Mouse (Mus musculus): Measurements from ENCODE around the gene Ntm. TPM values are rescaled to one million over a fixed set of nuclear protein-coding genes. Genes with fewer than 3 reads are reported as not detected.

Ntm gene
- polyA plus RNA-seq, 1 experiment: 1.3 TPM

DNA sequence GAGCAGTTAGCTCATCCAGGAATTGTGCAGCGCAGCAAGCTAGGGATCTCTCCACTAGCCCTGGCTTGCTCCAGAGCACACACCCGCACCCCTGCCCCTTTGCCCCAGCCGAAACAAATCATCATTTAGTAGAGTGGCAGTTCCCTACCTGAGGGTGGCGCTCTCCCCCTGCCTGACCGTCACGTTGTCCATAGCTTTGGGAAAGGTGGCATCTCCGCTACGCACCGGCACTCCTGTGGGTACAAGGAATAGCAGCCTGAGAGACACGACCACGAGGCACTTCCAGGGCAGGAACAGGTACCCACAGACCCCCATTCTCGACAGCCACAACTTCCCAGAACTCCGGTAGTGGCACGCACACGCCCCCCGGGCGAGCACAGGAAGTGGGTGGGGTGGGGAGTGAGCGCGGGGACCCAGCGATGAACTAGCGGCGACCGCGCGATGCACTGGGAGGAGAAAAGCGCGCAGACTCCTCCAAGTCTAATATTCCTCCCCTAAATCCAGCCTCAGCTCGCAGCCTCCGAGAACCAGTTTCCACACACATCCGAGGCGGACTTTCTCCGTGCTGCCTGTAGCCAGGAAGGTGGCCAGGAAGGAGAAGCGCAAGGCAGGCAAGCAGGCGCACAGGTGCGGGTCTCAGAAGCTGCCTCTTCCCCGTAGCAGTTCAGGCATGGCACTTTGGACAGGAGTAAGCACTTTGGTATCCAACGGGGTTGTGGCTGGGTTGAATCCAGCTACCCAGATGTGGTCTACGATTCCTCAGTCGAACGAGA lies 551.3 kb downstream of the Ntm start:
- TF ChIP-seq POLR2A (IDR thresholded peaks at IDR 0.05; ENCODE audit: borderline replicate concordance, control insufficient read depth, low read depth, low read length): no peak
- TF ChIP-seq CTCF (IDR thresholded peaks at IDR 0.05; ENCODE audit: control insufficient read depth, insufficient read depth, low read length): no peak
- 1% methylated on average over 40 of the region's 40 CpGs for WGBS
- no peak overlapping the region for H3K4me3 ChIP-seq (replicated peaks; ENCODE audit: control insufficient read depth, low read depth, low read length)
- H3K4me1 ChIP-seq (ENCODE audit: control insufficient read depth, insufficient read depth, low read length): no peaks in the 10 kb centered on the region
- no peak overlapping the region for H3K27ac ChIP-seq (ENCODE audit: control insufficient read depth, insufficient read depth, low read depth, low read length, poor library complexity)

DNA sequence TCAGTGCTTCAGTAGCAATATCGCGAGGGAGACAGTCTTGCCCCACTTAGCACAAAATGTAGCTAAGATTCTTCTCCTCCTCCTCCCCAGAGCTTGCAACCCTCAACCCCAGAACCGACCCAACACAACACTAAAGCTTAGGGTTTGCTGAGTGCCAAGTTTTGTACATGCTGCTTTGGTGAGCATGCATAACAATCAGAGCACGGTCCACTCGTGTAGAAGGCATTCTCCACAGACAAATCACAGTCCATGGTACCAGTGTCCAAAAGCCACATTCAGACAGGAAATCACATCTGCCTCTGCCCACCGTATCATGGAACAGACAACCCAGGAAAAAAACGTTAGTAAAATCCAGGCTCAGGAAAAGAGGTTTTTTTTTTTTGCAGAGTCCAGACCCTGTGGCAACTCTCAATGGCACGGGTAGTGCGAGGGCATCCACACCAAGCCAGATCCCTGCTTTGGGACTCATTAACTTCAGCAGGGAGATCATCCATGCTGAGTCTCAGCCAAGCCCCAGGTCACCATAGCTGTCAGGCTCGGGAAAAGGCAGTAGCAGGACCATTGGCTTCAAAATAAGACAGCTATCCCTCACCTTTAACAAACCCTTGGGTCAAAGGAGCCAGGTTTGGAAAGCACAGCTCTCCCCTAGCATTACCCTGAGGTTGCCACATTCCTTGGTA lies 552.1 kb downstream of the Ntm start:
- Histone ChIP-seq H3K27ac (ENCODE audit: control insufficient read depth, insufficient read depth, low read depth, low read length, poor library complexity) (no peak overlapping the region), H3K4me1 (ENCODE audit: control insufficient read depth, insufficient read depth, low read length) (no peaks in the 10 kb centered on the region), H3K4me3 (replicated peaks; ENCODE audit: control insufficient read depth, low read depth, low read length) (no peak overlapping the region)
- TF ChIP-seq POLR2A (IDR thresholded peaks at IDR 0.05; ENCODE audit: borderline replicate concordance, control insufficient read depth, low read depth, low read length) (no peak), CTCF (IDR thresholded peaks at IDR 0.05; ENCODE audit: control insufficient read depth, insufficient read depth, low read length) (no peak)
- WGBS: 50% methylated on average over 10 of the region's 10 CpGs

DNA sequence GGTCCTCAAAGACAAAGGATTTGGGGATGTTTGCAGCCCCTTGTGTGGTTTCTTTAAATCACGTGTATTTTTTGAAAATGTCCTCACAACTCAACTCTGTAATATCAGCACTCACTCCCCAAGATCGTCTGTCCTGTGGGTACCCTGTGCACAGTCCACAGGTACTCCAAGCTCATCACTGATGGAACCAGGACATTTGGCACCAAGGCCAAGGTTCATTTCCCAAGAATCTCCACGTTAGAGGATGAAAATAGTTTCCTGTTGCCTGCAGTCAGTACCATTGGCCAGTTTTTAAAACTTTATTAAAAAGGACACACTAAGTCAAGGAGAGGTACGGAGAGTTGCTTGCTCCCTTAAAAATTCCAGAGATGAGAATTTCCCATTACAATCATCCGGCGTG lies 552.7 kb downstream of the Ntm start:
- TF ChIP-seq POLR2A (IDR thresholded peaks at IDR 0.05; ENCODE audit: borderline replicate concordance, control insufficient read depth, low read depth, low read length): no peak
- no peak overlapping the region for H3K27ac ChIP-seq (ENCODE audit: control insufficient read depth, insufficient read depth, low read depth, low read length, poor library complexity)
- no peaks in the 10 kb centered on the region for H3K4me1 ChIP-seq (ENCODE audit: control insufficient read depth, insufficient read depth, low read length)
- H3K4me3 ChIP-seq (replicated peaks; ENCODE audit: control insufficient read depth, low read depth, low read length): no peak overlapping the region
- WGBS: 63% methylated on average over 6 of the region's 6 CpGs

DNA sequence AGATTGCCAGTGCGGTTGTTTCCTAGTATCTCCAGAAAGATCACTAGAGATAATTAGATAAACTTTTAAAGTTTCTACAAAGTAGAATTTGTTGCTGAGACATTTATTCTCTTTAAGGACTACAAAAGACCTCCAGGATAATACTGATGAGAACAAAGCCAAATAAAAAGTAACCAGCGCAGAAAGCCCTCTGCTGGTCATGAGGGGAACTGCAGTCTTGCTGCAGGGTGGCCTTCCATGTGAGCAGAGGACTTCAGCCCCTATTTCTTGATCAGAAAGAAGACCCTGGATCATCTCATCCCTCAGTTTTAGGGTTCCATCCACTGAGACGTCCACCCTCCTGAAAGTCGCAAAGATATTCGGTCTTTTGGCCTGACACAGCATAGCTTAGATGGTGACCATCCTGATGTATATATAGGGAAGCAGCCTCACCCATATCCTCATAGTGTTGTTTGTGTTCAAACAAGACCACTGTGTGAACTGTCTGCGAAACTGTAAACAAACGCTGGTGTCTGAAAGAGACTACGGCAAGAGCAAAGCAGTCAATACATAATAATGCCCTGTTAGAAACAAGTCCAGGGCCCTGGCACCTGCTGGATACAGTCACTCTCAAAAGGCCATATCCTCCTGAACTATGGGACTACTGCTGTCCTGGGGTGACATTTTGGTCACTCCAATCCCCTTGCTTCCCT lies 553.6 kb downstream of the Ntm start:
- H3K4me3 ChIP-seq (replicated peaks; ENCODE audit: control insufficient read depth, low read depth, low read length): no peak overlapping the region
- TF ChIP-seq POLR2A (IDR thresholded peaks at IDR 0.05; ENCODE audit: borderline replicate concordance, control insufficient read depth, low read depth, low read length) (no peak), CTCF (IDR thresholded peaks at IDR 0.05; ENCODE audit: control insufficient read depth, insufficient read depth, low read length) (peak; percentile 44; the same call in 1 of the 2 replicates)

DNA sequence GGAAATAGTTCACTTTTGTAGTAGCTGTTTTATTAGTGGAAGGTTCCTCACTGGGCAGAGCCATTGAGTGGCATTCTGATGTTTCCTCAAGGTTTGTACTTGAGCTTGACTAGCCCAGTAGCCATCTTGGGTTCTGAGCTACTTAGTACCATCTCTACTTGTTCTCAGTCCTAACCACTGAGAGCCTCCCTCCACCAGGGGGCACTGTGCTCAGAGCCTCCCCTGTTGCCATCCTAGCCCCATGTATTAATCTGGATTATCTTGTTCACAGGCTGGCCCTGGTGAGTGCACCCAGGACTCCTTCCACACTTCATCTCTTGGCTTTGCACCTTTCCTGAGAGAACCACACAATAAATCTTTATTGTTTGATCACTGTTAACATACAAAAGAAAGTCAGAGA lies 555.0 kb downstream of the Ntm start:
- H3K4me3 ChIP-seq (replicated peaks; ENCODE audit: control insufficient read depth, low read depth, low read length): no peak overlapping the region
- H3K4me1 ChIP-seq (ENCODE audit: control insufficient read depth, insufficient read depth, low read length): no peaks in the 10 kb centered on the region
- no peak for TF ChIP-seq POLR2A (IDR thresholded peaks at IDR 0.05; ENCODE audit: borderline replicate concordance, control insufficient read depth, low read depth, low read length)
- TF ChIP-seq CTCF (IDR thresholded peaks at IDR 0.05; ENCODE audit: control insufficient read depth, insufficient read depth, low read length): peak; percentile 32; the same call in 1 of the 2 replicates
- H3K27ac ChIP-seq (ENCODE audit: control insufficient read depth, insufficient read depth, low read depth, low read length, poor library complexity): no peak overlapping the region

More for the DNA sequence above, 553.6 kb downstream of the Ntm start:
- WGBS: 57% methylated on average over 8 of the region's 8 CpGs
- Histone ChIP-seq H3K27ac (ENCODE audit: control insufficient read depth, insufficient read depth, low read depth, low read length, poor library complexity) (no peak overlapping the region), H3K4me1 (ENCODE audit: control insufficient read depth, insufficient read depth, low read length) (no peaks in the 10 kb centered on the region)

DNA sequence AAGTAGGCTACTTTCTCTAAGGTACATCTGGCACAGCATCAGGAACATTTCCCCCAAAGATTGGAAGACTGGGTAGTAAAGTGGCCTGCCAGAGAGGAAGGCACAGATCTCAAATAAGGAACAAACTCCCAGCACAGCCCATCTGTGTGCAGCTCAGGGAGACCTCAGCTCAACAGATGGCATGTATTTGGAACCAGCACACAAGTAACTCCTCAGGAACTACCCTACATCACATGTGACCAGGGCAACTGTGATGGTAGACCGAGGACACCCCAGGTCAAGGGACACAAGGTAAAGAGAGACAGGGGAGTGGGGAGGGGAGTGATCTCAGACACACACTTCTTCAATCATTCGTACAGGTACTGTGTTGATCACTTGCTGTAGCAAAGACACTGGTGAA lies 556.0 kb downstream of the Ntm start:
- no peak overlapping the region for H3K27ac ChIP-seq (ENCODE audit: control insufficient read depth, insufficient read depth, low read depth, low read length, poor library complexity)
- TF ChIP-seq CTCF (IDR thresholded peaks at IDR 0.05; ENCODE audit: control insufficient read depth, insufficient read depth, low read length) (no peak), POLR2A (IDR thresholded peaks at IDR 0.05; ENCODE audit: borderline replicate concordance, control insufficient read depth, low read depth, low read length) (no peak)
- H3K4me1 ChIP-seq (ENCODE audit: control insufficient read depth, insufficient read depth, low read length): no peaks in the 10 kb centered on the region
- WGBS: 78% methylated on average over 2 of the region's 2 CpGs
- H3K4me3 ChIP-seq (replicated peaks; ENCODE audit: control insufficient read depth, low read depth, low read length): no peak overlapping the region

DNA sequence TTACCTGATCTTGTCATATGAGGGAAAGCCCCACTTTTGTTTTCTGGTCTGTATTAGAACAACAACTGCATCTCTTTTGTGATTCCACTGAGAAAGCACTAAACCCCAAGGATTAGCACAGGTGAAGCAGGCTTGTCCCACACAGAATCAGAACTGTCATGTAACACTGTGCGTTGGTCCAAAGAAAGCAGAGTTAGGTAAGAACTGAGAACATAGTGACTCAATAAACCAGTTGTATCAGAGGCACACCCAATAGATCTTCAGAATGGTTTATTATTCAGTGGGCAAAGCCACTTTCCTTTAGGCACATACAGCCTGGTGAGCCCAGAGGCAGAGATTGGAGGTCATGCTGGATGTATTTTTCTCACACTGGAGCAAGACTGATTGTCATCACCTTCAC lies 556.9 kb downstream of the Ntm start:
- H3K4me1 ChIP-seq (ENCODE audit: control insufficient read depth, insufficient read depth, low read length): no peaks in the 10 kb centered on the region
- TF ChIP-seq POLR2A (IDR thresholded peaks at IDR 0.05; ENCODE audit: borderline replicate concordance, control insufficient read depth, low read depth, low read length) (no peak), CTCF (IDR thresholded peaks at IDR 0.05; ENCODE audit: control insufficient read depth, insufficient read depth, low read length) (no peak)
- 78% methylated on average over 1 of the region's 1 CpGs for WGBS

DNA sequence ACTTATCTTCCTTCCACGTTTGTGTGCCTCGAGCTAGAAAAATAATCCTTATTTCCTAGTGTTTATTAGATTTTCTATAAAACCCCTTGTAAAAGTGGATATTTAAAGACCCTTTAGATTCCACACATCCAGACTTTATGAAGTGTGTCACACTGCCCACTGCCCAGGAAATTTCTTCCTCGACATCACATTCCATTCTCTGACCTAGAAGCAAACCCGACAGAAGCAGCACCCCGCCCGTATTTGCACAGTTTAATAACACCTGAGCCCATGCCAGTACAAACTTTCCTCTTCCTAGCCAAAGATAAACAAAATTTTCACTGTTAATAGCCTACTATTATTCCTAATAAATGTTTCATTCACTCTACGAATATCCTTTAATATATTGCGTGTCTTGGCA lies 562.8 kb downstream of the Ntm start:
- no peaks in the 10 kb centered on the region for H3K4me1 ChIP-seq (ENCODE audit: control insufficient read depth, insufficient read depth, low read length)
- TF ChIP-seq CTCF (IDR thresholded peaks at IDR 0.05; ENCODE audit: control insufficient read depth, insufficient read depth, low read length) (no peak), POLR2A (IDR thresholded peaks at IDR 0.05; ENCODE audit: borderline replicate concordance, control insufficient read depth, low read depth, low read length) (no peak)
- WGBS: 76% methylated on average over 8 of the region's 8 CpGs
- no peak overlapping the region for H3K4me3 ChIP-seq (replicated peaks; ENCODE audit: control insufficient read depth, low read depth, low read length)
- H3K27ac ChIP-seq (ENCODE audit: control insufficient read depth, insufficient read depth, low read depth, low read length, poor library complexity): no peak overlapping the region

More for the DNA sequence above, 556.9 kb downstream of the Ntm start:
- no peak overlapping the region for H3K4me3 ChIP-seq (replicated peaks; ENCODE audit: control insufficient read depth, low read depth, low read length)
- H3K27ac ChIP-seq (ENCODE audit: control insufficient read depth, insufficient read depth, low read depth, low read length, poor library complexity): no peak overlapping the region

Data from bone marrow, adult 2 months (tissue).